Mouse (Mus musculus): ENCODE data around the gene Dvl2.
"Not testable (repeated sequence)": the region's sequence is repeated elsewhere in the genome, so short reads cannot be mapped to it uniquely, and the experiment has no call there.

The Dvl2 gene

GRCm38 (mm10) chr11:70000396-70000898 is at the start of gene Dvl2:
Gene Dvl2 (plus strand): TSS chr11:70000595.
- peak; percentile 89 for DNase-seq (ENCODE audit: low spot score in 2 of 2)

- no peak for DNase-seq (ENCODE audit: low spot score in 2 of 2)
These were observed 49.5 kb upstream of the Dvl2 start for GRCm38 (mm10) chr11:69950807-69951459.

GRCm38 (mm10) chr11:69952274-69952673 is 48.1 kb upstream of the Dvl2 start:
- no peak for DNase-seq (ENCODE audit: low spot score in 2 of 2)

- no peak for DNase-seq (ENCODE audit: low spot score in 2 of 2)
These were observed 47.0 kb upstream of the Dvl2 start for GRCm38 (mm10) chr11:69953267-69953915.

GRCm38 (mm10) chr11:69955618-69956017 is 44.8 kb upstream of the Dvl2 start:
- not testable (repeated sequence) for DNase-seq (ENCODE audit: low spot score in 2 of 2)

GRCm38 (mm10) chr11:69956218-69956617 is 44.2 kb upstream of the Dvl2 start:
- DNase-seq (ENCODE audit: low spot score in 2 of 2): no peak

- no peak for DNase-seq (ENCODE audit: low spot score in 2 of 2)
These were observed 39.8 kb upstream of the Dvl2 start for GRCm38 (mm10) chr11:69960616-69961015.

GRCm38 (mm10) chr11:69961841-69962240 is 38.6 kb upstream of the Dvl2 start:
- DNase-seq (ENCODE audit: low spot score in 2 of 2): no peak

- DNase-seq (ENCODE audit: low spot score in 2 of 2): no peak
These were observed 35.6 kb upstream of the Dvl2 start, which contains the start of gene Cldn7 for GRCm38 (mm10) chr11:69964650-69965270. Gene Cldn7 (plus strand): TSS chr11:69964779.

- no peak for DNase-seq (ENCODE audit: low spot score in 2 of 2)
These were observed 35.0 kb upstream of the Dvl2 start for GRCm38 (mm10) chr11:69965271-69966005.

GRCm38 (mm10) chr11:69966006-69966859 is 34.2 kb upstream of the Dvl2 start:
- DNase-seq (ENCODE audit: low spot score in 2 of 2): no peak

- DNase-seq (ENCODE audit: low spot score in 2 of 2): no peak
These were observed 33.4 kb upstream of the Dvl2 start for GRCm38 (mm10) chr11:69966860-69967517.

GRCm38 (mm10) chr11:69968793-69969192 is 31.6 kb upstream of the Dvl2 start:
- DNase-seq (ENCODE audit: low spot score in 2 of 2): no peak

GRCm38 (mm10) chr11:69970222-69970621 is 30.2 kb upstream of the Dvl2 start:
- no peak for DNase-seq (ENCODE audit: low spot score in 2 of 2)

GRCm38 (mm10) chr11:69970775-69971174 is 29.6 kb upstream of the Dvl2 start:
- no peak for DNase-seq (ENCODE audit: low spot score in 2 of 2)

- DNase-seq (ENCODE audit: low spot score in 2 of 2): no peak
These were observed 25.5 kb upstream of the Dvl2 start for GRCm38 (mm10) chr11:69974907-69975306.

- no peak for DNase-seq (ENCODE audit: low spot score in 2 of 2)
These were observed 24.1 kb upstream of the Dvl2 start for GRCm38 (mm10) chr11:69976271-69976670.

- no peak for DNase-seq (ENCODE audit: low spot score in 2 of 2)
These were observed 20.6 kb upstream of the Dvl2 start for GRCm38 (mm10) chr11:69979827-69980195.

GRCm38 (mm10) chr11:69980196-69981140 is 19.9 kb upstream of the Dvl2 start:
- DNase-seq (ENCODE audit: low spot score in 2 of 2): peak; percentile 99 to 100

Measured in frontal cortex, postnatal 36 days (tissue).